Mouse (Mus musculus) gastrocnemius, postnatal 25 days (tissue): ENCODE measurements around the gene Atp5e. TPM values are rescaled to one million over a fixed set of nuclear protein-coding genes. Genes with fewer than 3 reads are reported as not detected.

Source experiments
- DNase-seq: peaks from one replicate; pipeline ENCODE4 v3.0.0; 2022
- total RNA-seq, 2 experiments: library from RNA; stranded (reverse); gene quantifications; 1 replicate in 1 of 2; 2 replicates in 1 of 2; pipeline ENCODE4 v1.2.3; 2021

Gene Atp5e
- total RNA-seq, 2 experiments from 2014 or later, result 1,235 to 1,264 TPM

- no peak for DNase-seq
Observed at GRCm38 (mm10) chr2:174446905-174447304, 17.0 kb downstream of the Atp5e start.

GRCm38 (mm10) chr2:174446492-174446891 is 17.4 kb downstream of the Atp5e start:
- DNase-seq, result no peak

DNA sequence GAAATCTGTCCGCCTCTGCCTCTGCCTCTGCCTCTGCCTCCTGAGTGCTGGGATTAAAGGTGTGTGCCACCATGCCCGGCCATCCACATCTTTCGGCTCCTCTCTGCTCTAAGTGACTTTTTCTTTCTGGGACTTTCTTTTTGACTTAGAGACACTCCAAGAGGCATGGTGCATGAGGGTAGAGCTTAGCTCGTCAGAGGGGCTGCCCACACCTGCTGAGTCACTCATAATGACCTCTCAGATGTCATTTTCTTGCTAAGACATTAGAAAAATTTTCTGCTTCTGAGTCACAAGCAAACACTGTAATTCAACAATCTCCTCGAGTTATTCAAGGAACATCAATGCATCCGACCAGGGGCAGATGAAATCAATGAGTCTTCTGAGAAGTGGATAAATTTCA is 18.9 kb downstream of the Atp5e start:
- no peak for DNase-seq

DNA sequence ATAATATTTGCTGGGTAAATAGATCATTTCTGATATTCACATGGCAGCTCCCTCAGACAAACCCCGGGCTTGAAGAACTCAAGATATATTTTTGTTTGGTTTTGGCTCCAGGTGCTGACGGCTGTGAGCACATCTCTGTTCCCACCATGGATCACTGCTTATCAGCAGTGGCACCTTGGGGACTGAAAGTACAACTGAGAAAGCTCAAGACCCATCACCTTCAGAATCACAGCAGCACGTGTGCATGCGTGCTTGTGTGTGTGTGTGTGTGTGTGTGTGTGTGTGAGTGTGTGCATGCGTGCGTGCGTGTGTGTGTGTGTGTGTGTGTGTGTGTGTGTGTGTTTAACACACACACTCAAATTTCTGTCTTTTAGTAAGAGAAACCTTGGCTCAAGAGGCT is 19.5 kb downstream of the Atp5e start:
- DNase-seq, result no peak

DNA sequence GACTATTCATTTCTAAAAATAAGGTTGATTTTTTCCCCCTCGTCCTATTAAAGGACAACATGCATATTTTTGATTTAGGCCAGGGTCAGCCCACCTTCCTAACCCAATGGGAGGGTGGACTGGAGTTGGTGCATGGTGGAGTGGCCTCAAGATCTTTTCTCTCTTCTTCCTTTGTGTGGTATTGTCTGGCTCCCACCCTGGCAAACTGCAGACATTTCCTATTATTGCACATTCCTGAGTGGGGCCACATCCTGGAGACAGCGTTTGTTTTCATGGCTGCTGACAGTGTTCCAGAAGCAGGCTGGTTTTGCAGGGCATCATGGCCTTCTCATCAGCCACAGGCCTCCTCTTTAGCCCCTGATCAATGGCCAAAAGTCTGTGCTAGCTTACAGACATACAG is 20.9 kb downstream of the Atp5e start:
- DNase-seq, result no peak

- DNase-seq, result peak; percentile 21
Observed at GRCm38 (mm10) chr2:174442460-174442859, 21.4 kb downstream of the Atp5e start.

DNA sequence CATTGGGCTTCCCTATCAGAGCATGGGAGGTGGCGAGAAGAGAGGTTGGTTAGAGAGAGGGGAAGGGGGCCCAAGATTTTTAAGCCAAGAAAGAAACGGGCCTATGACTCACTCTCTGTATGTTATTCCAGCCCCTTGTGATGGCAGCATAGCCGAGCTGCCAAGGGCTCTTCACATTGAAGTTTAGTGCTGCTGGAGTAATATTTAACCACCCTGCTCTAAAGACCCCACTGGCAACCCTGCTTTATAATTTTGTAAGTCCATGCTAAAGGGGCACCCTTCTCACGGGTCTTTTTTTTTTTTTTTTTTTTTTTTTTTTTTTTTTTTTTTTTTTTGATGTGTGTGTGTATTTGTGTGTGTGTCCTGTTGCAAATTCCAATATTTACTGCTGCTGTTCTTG is 22.0 kb downstream of the Atp5e start:
- no peak for DNase-seq

DNA sequence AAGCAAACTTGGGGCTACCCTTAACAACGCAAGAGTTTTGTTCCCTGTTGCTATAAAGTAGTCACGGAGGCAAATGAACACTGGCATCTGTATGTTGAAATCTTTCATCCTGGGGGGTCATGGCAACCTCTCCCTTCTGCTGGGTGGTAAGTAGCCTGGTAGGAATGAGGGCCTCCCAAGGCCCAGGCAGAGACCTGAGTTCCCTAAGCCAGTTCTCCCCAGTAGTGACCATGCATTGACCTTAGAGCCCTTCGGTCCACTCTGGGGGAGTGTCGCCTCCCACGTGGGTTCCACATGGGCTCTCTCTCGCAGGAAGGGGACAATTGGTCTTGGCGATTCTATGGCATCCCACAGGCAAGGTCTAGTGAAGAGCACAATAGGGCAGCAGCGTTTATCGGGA is 23.9 kb downstream of the Atp5e start:
- DNase-seq, result no peak

DNA sequence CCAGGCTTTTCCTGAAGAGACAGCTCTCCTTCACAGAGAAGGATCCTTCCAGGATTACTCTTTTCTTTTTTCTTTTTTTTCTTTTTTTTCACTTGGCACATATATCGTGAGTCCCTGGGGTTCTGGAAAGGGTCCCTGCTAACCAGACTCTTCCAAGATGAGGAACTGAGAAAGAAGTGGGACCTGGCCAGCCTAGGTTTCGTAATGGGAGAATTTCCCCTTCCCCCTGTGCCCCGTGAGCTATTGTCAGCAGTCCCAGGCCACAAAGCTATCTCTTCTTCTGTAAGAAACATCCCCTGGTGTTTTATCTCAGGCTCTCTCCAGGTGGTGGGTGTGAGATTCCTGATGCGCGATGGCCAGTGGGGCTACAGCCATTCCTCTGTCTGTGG is 24.5 kb downstream of the Atp5e start:
- no peak for DNase-seq

GRCm38 (mm10) chr2:174438737-174439449 is 25.0 kb downstream of the Atp5e start, which contains the start of gene Ctsz:
Gene Ctsz (minus strand): TSS chr2:174439039.
- peak; percentile 75 for DNase-seq

- no peak for DNase-seq
Observed at GRCm38 (mm10) chr2:174438181-174438580, 25.7 kb downstream of the Atp5e start.

DNA sequence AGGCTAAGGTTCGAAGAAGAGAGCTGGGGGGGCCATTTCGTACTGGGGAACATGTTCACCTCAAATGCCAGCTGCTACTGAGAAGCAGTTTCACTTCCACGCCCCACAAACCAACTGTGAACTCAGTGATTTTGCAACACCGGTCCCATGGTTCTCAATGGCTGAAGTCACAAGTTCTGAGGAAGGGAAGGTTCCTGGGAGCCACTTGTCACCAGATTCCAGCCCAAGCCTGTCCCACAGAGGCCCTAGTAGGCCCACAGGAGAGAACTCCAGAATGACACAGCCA is 26.3 kb downstream of the Atp5e start:
- no peak for DNase-seq

- DNase-seq, result no peak
Observed at GRCm38 (mm10) chr2:174436916-174437696, 26.8 kb downstream of the Atp5e start.

DNA sequence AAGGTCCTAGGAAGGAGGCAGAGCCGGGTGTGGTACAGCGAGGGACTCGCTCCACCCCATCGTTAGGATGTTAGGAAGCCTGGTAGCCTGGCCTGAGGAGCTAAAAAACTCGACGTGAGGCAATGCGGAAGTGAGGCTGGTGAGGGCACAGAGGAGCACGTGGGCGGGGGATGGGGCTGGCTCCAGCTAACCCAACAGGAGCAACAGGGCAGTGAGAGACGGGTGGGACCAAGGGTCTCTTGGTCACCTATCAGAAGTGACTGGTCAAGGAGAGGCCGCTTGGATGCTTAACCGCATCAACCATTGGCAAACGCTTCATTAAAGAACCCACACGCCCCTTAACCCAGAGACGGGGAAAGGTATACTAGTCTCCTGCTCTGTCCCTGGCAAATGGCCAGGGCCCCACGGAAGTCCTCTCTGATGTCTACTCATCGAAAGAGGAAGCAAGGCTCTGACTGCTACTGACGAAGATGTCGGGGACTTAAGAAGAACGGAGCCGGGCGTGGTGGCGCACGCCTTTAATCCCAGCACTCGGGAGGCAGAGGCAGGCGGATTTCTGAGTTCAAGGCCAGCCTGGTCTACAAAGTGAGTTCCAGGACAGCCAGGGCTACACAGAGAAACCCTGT is 27.7 kb downstream of the Atp5e start:
- DNase-seq, result no peak

DNA sequence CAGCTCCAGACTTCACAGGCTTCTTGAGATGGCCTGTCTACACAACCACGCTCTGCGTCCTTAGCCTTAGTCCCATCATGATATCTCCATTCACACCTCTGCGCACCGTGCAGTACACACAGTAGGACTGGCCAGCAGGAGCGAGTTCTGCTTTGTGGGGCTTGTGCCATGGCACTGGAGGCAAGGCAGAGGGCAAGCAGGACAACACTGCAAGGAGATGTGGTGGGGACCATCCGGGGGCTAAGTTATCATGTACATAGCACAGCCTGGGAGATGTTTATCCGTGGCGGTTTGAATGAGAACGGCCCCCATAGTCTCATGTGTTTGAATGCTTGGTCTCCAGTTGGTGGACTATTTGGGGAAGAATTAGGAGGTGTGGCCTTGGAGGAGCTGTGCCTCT is 29.0 kb downstream of the Atp5e start:
- DNase-seq, result no peak

DNA sequence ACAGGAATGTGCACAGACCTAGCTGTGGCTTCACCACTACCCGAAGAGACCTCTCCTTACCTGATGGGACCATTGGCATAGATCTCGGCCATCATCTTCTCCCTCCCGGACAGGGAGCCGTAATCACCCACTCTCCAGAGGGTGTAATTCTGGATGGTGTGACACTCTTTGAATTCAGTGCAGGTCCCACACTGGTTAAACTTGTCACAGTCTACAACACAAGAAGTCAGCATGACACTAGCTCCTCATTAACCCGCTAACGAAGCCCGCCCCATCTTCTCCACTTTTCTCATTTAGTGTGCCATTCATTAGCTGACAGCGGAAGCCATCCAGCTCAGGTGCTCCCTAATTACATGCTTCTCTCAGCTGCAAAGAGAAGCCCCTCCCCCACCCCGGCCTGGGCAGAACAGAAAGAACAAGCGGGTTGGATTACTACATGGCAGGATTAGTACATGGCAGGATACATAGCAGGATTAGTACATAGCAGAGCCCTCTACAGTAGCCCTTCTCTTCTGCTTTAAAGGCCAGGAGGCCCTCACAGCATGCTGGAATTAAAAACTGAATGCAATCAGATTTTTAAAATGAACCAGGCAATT is 34.8 kb downstream of the Atp5e start:
- DNase-seq, result no peak

GRCm38 (mm10) chr2:174428076-174428835 is 35.6 kb downstream of the Atp5e start:
- DNase-seq, result no peak

DNA sequence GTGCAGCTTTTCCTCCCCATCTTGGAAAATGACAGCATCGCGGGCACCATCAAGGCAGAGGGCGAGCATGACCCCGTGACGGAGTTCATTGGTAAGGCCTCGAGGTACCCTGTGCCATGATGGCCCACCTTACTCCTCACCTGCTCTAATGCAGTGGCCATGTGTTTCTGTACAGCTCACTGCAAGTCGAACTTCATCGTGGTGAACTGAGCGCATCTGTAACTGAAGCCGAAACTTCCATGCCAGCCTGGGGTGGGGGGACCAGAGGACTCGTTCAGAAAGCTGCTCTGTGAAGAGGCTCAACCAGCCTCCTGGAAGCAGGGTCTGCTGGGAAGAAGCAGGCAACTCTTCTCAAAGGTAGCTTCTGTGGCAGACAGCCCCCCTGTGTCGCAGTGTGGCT is 37.0 kb downstream of the Atp5e start:
- DNase-seq, result no peak

DNA sequence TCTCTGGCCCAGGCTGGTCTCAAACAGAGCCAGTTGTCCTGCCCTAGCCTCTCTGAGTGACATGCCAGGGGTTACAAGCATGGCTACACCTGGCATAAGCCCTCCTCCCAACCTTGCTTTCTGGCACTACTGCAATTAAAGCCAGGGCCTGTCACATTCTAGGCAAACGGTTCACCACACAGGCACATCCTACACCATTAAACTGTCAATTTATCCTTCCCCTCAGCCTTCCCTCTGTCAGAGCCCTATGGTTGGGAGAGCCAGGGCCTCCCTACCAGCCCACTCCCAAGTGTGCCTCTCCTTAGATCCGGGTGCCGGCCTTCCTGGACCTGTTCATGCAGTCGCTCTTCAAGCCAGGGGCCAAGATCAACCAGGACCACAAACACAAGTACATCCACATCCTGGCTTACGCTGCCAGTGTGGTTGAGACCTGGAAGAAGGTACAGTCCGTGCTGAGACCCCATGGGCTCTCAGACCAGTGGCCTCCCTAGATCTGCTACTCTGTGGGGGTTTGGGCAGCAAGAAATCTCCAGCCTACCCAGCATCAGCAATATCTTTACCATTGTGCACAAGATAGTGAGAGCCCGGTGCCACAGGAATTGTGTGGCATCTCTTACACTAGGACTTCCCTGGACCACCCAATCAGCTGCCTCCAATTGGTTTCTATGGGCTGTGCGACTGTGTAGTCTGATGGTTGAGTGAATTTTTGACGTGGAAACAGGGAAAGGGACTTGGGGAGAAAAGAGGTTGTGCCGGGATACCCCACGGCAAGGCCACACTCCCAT is 39.4 kb downstream of the Atp5e start:
- DNase-seq, result no peak

DNA sequence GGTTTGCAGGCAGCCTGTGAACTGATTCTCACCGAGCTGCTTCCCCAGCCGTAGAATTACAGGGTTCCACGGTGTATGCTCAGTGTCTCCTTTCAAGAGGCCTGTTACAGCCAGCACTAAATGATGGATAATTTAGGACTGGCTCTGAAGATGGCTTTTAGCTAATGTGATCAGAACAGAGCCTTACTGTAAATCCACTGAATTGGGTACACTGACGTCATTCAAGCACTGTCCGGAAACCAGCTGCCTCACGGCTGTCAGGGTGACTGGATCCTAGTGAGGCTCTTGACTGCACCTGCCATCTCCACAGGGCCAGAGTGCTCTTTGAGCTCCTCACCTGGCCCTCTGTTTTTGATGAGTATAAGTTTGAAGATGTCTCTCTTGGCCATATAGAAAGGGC is 42.8 kb downstream of the Atp5e start:
- no peak for DNase-seq

GRCm38 (mm10) chr2:174415731-174416310 is 48.1 kb downstream of the Atp5e start, which contains the start of gene Nelfcd:
Gene Nelfcd (plus strand): TSS chr2:174415804.
- DNase-seq, result peak; percentile 88
